Mouse (Mus musculus) cerebral cortex, adult 2 months (tissue): ENCODE data around the gene Upp2.

Experiments
- WGBS: fragments of 180-500 bp; shearing (Covaris S2); methylation state at CpG from one replicate; pipeline ENCODE4 v1.1.7; 2018; 5-methylcytosine and 5-hydroxymethylcytosine counted together

Upp2 gene

DNA sequence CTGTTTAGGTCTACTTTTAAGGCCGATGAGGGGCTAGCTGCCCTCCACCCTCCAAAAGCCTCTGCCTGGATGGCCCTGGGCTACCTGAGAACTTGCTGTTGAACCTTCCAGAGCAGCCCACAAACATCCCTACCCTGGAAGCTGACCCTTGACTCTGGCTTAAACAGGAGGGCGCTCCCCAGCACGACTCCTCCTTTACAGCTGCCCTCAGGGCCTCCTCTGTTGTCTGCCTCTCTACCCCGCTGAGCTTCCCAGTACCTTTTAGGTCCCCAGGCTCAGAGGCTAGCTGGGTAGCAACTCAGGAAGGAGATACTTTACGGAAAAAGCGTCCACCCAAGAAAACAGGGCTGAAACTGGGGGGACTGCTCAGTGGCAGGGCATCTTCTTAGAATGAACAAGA is 15.2 kb upstream of the Upp2 start:
- 73% methylated on average over 6 of the region's 6 CpGs for WGBS

DNA sequence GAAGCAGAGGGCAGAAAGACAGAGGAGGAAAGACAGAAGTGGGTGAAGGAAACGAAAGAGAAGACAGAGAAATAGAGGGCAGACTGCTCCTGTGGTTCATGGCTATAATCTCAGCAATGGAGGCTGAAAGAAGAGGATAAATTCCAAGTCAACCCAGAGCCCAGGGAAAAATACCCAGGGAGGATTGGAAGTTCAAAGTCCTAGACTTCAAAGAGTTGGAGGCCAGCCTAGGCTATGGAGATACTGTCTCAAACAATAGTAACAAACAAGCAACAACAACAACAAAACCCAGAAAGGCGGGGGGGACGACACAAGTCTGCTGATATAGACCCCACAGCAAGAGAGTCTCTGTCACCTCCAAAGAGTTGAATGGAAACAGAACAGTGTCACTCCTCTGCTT is 14.8 kb upstream of the Upp2 start:
- WGBS: 59% methylated on average over 3 of the region's 3 CpGs

DNA sequence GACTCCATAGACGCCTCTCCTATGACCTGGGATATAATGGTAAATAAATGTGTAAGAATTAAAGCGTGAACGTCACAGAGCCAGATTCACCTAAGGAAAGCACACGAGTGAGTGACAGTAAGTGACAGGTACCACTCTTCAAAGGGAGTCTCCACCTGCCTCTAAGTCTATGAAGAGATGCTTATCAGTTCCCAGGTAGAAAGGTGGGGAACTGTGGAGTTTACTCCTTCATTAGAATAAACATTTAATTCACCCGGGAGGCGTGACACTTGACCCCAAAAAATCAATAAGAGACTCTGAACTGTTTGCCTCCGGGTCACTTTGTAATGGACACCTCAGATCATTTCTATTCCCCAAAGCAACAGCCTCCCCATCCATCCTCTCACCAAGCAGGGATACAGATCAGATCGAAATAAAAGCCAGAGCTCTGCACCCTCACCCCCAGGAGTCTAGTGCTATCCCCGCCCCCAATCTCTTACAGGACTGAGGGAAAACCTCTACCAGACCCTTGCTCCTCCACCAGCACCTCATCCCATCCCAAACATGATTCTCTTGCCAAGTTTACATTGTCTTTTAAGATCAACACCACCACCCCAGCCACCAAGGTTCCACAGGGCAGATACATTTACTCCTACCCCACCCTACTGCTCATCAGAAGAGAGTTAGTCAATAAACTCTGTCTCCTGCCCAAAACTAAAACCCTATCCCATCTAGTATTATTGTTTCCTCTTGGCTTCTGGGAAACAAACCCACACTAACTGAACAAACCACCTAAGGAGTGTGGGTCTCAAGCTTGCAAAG is 9.9 kb upstream of the Upp2 start:
- 85% methylated on average over 9 of the region's 9 CpGs for whole genome bisulfite sequencing

DNA sequence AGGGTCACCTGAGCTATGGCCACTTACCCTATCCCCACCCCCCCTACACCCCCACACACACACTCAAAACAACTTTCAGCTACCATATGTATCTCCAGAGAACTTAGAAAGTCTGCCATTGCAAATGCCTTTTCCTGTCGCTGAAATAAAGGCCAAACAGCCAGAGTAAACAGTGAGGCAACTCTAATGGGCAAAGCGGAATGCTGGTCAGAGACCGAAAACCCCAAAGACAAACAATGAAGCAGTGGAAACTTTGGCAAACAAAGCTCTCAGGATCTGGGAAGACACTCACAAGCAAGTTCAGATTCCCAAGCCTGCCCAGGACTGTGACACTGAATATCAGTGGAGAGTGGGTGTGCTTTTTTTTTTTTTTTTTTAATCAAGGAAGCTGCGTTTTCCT is 5.0 kb upstream of the Upp2 start:
- WGBS: 63% methylated on average over 4 of the region's 4 CpGs

DNA sequence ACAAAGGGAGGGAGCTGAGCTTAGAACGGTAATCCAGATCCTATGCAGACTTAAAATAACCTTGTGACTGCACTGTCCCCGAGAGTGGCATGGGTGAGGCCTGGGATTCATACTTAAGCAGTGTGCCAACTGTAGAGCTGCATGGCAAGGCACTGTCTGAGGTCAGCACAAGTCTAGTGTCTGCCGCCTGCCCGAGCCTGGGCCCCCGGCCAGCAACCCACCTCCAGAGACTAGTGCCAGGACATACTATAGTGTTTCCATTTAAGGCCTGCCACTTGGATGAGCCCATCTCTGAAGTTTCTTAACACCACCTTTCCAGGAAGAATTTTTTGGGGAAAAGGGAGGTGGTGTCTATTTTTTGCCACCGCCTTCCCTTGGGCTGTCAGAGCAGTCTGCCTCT is 1.8 kb upstream of the Upp2 start:
- 11% methylated on average over 6 of the region's 6 CpGs for WGBS

DNA sequence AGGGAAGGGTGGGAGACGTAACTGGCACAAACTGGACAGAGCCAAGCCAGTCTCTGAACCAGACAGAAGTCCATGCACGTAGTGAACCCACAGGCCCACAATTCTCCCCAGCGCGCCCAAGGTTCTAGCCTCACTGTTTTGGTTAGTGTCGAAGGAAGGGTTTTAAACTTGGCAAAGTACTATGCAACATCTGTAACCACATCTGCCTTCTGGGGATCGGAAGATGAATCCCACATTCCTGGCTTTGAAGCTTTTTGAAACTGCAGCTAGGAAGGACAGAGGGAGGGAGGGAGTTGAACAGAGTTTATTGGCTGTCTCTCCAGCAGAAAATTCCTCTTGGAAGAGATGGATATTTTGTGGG is 1.1 kb upstream of the Upp2 start:
- WGBS: 4% methylated on average over 6 of the region's 6 CpGs

DNA sequence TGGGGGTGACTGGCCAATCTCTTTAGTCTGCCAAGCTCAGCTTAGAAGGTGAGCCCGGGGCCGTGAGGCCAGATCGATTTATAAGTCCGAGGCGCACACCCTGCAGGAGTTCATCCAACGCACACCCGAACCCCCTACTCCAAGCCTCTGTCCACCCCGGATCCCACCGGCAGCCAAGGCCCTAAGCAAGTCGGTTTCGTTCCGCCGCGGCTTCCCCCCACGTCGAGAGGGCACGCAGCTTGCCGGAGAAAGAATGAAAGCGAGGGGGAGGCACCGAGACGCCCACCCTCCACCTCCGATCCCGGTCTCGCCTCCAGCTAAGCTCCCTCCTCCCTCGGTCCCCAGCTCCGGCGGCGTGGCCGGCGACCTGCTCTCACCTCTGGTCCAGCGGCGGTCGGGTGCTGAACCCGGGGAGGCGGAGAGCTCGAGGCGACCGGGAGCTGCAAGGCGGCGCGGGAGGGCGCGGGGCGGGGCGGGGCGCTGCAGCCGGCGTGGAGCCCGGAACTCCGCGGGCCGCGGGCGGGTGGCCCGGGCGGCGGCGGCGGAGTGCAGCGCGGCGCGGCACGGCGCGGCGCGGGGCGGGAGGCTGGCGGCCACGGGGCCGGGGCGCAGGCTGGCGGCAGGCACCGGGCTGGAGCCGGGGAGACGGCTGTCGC is 560 bp upstream of the Upp2 start:
- WGBS: 2% methylated on average over 78 of the region's 78 CpGs

DNA sequence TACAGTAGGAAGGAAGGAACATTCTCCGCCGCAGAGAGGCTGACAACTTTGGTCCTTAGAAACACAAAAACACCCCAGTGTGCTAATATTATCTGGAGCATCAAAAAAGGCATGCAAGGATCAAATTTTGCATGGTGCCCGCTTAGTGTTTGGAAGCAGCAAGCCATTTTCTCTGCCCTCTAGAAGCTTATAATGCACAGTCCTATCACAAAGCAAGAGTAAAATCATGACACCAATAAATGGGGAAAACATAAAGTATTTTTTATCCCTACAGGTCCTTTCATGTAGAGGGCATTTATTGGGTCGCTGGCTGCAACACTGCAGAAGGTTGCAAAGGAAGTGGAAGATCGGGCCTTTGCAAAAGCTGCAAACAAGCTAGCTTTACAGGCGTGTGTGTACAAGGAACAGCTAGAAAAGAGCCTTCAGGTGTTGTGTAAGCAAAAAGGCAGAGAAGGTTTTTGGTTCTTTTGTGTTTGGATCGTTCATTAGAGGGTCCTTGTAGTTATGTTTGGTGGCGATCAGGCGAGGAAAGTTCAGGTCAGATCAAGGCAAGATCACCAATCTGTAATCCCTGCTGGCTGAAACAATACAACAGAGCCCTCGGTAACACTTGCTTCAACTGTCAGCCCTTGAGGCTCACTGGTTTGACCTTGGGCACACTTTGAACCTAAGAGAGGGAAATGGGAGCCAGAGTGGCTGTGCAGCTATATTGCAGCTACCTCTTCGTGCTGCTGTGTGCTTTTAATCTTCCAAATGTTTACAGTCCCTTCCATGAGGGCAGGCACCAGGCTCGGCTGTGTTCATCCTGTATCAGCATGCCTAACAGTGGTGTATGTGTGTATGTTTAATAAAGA is 995 bp downstream of the Upp2 start:
- WGBS: 6% methylated on average over 12 of the region's 12 CpGs

DNA sequence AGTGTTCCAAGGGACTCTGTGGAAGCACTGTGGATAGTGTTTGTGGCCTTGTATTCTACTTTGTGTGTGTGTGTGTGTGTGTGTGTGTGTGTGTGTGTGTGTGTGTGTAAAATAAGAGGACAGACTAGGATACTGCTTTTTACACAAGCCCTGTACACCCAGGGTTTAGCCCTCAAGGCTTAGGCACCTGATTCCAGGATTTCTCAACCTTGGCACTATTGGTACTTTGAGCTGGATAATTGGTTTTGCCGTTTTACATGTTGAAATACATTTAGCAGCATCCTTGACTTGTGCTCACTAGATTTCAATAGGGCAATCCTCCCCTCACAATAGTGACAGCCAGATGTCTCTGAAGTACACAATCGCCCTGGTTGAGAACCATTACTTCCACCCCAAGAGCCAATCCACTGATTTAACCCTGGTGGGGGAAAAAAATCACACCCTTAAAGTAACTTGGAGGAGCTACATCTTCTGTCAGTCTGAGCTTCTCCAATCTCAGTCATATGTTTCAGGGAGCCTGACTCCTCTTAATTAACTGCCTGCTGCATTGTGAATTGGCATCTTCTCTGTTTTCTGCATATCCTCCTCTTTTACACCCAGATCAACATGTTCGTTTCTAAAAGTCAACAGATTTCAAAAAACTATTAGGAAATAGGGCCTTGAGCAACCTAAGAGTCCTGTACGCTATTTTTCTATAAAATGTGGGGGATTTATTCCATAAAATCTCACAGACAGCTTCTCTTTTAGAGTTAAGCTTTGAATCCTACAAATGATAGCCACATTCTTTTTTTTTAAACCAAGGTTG is 1.9 kb downstream of the Upp2 start:
- 48% methylated on average over 4 of the region's 4 CpGs for WGBS

DNA sequence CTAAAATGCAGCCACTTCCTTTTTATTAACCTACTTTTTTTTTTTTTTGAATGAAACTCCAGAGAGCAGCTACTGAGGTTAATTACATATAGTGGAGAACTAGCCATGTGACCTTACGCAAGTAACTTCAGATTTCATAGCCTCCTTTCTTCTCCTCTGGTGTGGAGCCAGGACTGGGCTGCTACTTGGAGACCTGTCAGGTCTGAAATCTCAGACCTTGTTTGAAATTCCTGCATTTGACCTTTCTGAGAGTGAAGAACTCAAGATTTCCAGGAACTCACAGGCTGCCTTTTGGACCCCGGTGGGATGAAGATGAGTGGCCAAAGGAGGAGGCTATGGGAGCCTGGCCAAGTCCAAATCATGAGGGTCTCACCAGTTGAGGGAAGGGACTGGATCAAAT is 7.1 kb downstream of the Upp2 start:
- WGBS: 85% methylated on average over 2 of the region's 2 CpGs

DNA sequence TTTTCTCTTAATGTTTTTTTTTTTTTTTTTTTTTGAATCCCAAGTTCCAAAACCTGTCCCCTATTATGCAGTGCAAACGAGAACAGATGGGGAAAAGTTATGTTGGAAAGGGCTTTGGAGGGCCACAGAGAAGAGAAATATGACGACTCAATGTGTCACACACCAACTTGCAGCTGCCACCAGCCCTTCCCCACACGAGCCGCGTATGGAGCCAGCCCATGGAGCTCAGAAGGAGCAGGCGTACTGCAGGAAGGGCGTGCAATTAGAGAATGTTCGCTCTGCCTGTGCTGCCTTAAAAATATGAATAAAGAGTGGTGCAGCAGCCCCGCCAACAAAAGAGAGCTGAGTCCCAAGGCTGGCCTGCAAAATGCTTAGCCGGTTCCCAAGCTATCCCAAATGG is 19.2 kb downstream of the Upp2 start:
- 38% methylated on average over 10 of the region's 10 CpGs for WGBS

DNA sequence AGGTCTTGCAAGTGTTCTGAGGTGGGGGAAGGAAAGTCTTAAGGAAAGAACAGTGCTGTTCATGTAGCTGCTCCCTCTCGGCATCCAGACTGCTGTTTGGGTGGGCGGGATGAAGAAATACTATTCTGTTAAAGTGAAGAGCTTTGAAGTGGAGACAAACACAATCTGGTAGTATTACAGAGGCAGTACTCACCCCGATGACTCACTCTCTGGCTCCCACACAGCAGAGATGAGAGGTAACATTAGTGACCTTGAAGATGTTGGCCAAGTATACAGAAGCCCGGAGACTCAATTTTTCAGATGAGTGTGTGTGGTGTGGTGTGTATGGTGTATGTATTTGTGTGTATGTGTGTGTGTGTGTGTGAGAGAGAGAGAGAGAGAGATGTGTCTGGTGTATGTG is 22.5 kb downstream of the Upp2 start:
- WGBS: 29% methylated on average over 4 of the region's 4 CpGs

DNA sequence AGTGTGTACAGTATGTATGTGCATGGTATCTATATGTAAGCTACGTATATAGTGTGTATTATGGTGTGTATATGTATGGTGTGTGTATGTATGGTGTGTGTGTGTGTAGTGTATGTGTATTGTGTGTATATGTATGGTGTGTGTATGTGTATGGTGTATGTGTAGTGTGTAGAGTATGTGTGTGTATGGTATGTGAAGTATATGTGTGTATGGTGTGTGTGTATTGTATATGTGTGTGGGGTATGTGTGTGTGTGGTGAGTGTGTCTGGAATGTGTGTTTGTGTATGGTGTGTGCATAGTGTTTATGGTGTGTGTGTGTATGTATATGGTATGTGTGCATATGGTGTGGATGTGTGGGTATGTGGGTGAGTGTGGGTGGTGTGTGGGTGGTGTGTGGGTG is 23.0 kb downstream of the Upp2 start:
- 77% methylated on average over 1 of the region's 1 CpGs for WGBS

DNA sequence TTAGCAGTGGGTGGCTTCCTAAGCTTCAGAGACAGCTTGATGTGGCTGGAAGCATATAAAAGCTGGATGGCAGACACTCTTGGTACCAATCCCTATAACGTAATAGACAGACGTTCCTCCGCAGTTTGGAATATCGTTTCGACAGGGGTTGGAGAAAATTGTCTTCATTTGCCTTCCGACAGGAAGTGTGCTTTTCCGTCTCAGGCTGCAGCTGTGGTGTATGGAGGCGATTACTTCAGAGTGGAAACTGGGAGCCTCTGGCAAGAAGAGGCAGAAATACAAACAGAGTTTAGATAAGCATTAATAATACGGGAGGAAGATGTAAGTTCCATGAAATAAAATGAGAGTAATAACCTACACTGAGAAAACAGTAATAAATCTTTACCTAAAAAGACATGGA is 28.3 kb downstream of the Upp2 start:
- WGBS: 65% methylated on average over 9 of the region's 9 CpGs

DNA sequence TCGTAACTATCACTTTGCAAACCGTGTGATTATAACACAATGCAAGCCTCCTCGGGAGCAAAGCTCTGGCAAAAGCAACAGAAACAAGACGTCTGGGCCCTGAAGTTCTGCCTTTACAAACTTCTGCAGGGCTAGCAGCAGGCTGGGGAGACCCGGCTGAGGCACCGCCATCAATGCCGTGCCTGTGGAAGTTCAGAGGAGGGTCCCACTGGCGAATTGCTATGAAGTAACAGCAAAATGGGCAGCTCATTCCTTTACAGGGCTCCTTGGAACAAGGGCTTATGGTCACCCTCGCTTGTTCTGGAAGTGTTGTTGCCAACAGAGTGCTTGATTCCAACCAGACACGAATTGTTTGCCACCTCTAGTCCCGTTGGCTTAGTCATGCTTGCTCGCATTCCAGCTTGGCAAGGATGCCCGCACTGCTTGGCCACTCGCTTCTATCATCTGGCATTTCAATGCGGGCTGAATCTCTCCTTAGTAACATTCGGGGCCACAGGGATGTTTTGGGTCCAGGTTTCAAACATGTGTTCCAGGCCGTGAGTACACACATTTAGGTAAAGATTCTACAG is 29.8 kb downstream of the Upp2 start:
- WGBS: 46% methylated on average over 17 of the region's 17 CpGs

DNA sequence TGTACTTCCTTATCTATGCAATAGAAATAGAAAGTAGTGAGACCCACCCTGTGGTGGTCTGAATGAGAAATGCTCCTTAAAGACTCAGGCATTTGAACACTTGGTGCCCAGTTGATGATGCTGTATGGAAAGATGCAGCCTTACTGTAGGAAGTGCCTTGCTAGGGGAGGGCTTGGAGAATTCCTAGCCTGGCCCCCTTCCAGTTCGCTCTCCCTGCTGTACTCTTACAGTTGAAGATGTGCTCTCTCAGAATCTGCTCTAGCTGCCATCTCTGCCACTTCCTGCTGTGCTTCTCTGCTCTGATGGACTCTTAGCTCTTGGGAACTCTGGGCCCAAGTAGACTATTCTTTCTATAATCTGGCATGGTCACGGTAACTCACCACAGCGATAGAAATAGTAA is 30.5 kb downstream of the Upp2 start:
- 92% methylated on average over 3 of the region's 3 CpGs for WGBS

DNA sequence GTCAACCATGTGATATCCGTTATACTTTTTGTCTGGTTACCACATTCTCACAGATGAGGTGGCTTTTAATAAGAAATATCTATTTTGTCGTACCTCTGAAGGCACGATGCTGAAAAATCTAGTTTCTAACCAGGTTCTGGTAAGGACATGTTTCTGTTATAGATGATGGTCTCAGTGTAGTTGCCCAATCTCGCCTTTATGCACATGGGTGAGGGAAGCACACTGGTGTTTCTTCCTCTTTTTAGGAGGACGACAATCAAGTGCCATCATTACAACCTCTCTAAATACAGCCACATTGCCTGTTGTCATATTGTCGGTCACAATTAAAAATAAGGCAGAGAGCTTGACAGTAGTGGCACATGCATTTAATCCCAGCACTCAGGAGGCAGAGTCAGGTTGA is 32.5 kb downstream of the Upp2 start:
- WGBS: 93% methylated on average over 6 of the region's 6 CpGs

DNA sequence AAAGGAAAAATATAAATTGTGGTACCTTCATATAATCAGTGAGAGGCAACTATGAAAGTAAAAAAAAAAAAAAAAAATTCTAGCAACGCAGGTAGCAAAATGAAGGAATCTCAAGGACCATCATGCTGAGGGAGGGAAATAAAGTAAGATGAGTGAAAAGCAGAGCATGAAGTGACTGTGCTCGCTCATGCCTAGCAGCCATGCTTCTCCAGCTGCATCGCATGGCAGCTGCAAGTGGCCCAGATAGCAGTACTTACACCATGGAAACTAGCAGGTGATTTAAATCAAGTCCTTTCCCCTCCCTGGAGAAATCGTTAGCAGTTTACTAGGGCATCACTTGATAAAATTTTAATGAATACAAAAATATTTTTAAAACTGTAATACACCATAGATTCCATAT is 34.3 kb downstream of the Upp2 start:
- WGBS: 90% methylated on average over 4 of the region's 4 CpGs

DNA sequence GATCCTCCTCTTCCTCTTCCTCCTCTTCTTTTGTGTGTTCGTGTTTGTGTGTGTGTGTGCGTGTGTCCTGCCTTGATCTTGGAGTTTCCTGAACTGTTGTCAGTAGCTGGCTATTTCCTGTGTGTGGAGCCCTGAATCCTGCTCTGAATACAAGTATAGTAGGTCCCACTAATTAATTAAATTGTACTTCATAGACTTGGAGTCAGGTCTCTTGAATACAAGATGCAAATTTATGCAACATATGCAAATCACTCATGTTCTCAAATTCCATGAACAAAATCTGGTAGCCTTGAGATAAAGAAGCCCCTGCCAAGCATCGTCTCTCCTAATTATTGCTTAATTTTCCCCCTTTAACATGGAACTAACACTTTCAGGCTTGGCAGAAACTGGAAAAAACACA is 36.3 kb downstream of the Upp2 start:
- 60% methylated on average over 3 of the region's 3 CpGs for WGBS

DNA sequence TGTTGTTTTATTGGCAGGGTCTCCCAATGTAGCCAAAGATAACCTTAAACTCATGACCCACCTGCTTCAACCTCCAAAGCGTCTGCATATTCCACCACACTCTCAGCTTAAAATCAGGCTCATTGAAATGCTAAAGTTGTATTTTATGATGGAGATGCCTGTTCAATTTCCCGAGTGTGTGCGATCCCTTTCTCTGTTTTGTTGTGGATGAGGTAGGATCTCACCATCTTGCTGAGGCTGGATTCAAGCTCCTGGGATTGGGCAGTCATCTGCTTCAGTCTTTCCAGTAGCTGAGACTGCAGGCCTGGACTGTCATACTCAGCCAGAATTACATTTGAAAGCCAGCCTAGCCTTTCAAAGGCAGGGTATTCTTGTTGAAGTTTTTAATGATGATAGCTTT is 37.7 kb downstream of the Upp2 start:
- 96% methylated on average over 3 of the region's 3 CpGs for WGBS

DNA sequence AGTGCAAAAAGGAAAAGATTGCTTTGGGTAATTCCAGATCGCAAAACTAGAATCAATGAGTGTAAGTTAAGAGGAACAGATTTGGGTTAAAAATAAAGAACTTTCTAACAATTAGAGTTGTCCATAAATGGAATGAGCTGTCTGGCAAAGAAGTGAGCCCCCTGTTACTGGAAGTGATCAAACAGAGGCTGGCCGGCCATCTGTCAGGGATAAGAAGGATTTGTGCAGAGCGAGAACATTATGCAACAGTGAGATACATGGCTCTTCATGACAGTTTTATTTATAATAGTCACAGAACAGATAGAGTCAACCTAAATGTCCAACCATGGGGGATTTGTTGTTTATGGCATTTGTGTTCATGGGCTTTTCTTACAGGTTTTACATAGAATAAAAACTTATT is 46.6 kb downstream of the Upp2 start:
- 67% methylated on average over 3 of the region's 3 CpGs for WGBS

DNA sequence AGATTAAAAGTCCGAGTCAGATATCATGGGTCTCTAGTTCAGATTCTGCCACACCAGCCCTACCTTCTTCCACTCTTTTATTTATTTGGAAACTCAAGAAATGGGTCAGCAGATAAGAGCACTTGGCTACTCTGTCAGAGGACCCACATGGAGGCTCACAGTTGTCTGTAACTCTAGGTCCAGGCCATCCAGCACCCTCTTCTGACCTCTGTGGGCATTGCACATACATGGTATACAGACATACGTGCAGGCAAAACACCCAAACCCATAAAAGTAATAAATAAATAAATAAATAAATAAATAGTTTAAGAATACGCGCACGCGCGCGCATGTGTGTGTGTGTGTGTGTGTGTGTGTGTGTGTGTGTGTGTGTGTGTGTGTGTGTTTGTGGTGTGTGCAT is 47.8 kb downstream of the Upp2 start:
- WGBS: 98% methylated on average over 8 of the region's 8 CpGs
